Comparison of ENCODE assay signal across 8 mouse cellular contexts in the genomic region with DNA sequence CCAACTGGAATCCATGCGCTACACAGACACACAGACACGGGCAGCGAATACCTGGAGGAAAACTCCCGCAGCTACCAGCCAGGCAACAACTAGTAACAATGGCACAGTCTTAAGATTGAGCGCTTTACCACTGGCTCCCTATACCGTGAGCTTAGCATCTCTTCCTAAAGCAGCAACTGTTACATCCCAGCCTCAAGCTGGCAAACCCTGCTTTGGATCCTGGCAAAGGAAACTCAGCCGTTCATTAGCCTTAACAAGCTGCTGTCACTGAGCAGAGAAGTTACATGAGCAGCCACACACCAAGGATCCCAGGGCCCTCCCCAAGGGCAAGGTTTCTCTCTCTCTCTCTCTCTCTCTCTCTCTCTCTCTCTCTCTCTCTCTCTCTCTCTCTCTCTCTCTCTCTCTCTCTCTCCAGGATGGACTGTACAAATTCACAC. TPM values are rescaled to one million over a fixed set of nuclear protein-coding genes. Genes with fewer than 3 reads are reported as not detected.
A peak's percentile ranks its signal among the peaks of the same experiment; 100 is the strongest.
DNase-seq lines count a peak whose midpoint lies in the region; ATAC-seq lines count a peak whose summit lies in the region.

No protein-coding gene starts in this region.

- 14% methylated on average over 7 of the region's 7 CpGs for WGBS in kidney, embryonic 14.5 days
- WGBS in liver, embryonic 13.5 days (ENCODE audit: insufficient replicate concordance) = 36% methylated on average over 7 of the region's 7 CpGs
- 11% methylated on average over 7 of the region's 7 CpGs for WGBS in neural tube, embryonic 15.5 days

- no peaks in the 10 kb centered on the region for H3K36me3 ChIP-seq in kidney, embryonic 14.5 days (ENCODE audit: control insufficient read depth, insufficient read depth, low read length)
- H3K36me3 ChIP-seq in liver, embryonic 13.5 days = no peaks in the 10 kb centered on the region
- no peaks in the 10 kb centered on the region for H3K36me3 ChIP-seq in neural tube, embryonic 15.5 days

- H3K27me3 ChIP-seq in kidney, embryonic 14.5 days (ENCODE audit: control insufficient read depth, insufficient read depth, low read length) = no peaks in the 10 kb centered on the region
- peaks cover 17% of the 10 kb centered on the region for H3K27me3 ChIP-seq in liver, embryonic 13.5 days
- no peaks in the 10 kb centered on the region for H3K27me3 ChIP-seq in neural tube, embryonic 15.5 days (replicated peaks)

- H3K4me3 ChIP-seq in kidney, embryonic 14.5 days (ENCODE audit: low read length) = peak overlapping the region; percentile 85
- peak overlapping the region; percentile 77 for H3K4me3 ChIP-seq in liver, embryonic 13.5 days (replicated peaks)
- peak overlapping the region; percentile 73 for H3K4me3 ChIP-seq in neural tube, embryonic 15.5 days (replicated peaks)

- no peak for ATAC-seq in kidney, embryonic 14.5 days (ENCODE audit: low FRiP score, low TSS enrichment)
- no peak for ATAC-seq in liver, embryonic 13.5 days (ENCODE audit: low read depth)
- no peak for ATAC-seq in neural tube, embryonic 15.5 days (ENCODE audit: low FRiP score)
- no peak for ATAC-seq in monocyte, adult 5-6 weeks (replicated peaks; ENCODE audit: insufficient number of reproducible peaks, low FRiP score, low TSS enrichment, poor library complexity, severe bottlenecking)

- H3K27ac ChIP-seq in kidney, embryonic 14.5 days (ENCODE audit: low read depth, low read length) = peak overlapping the region; percentile 100
- peak overlapping the region; percentile 72 for H3K27ac ChIP-seq in liver, embryonic 13.5 days
- peak overlapping the region; percentile 100 for H3K27ac ChIP-seq in neural tube, embryonic 15.5 days (replicated peaks)

- DNase-seq in ovary, postnatal 36 days (ENCODE audit: low spot score) = peak; percentile 12
- no peak for DNase-seq in ovary, postnatal 10 days (ENCODE audit: low spot score)
- DNase-seq in embryo, embryonic 11 days = peak; percentile 48
- peak; percentile 50 to 56 for DNase-seq in heart, adult 9 months (ENCODE audit: low spot score in 2 of 2)
- DNase-seq in liver, embryonic 13.5 days = no peak

- peak overlapping the region; percentile 76 for H3K4me2 ChIP-seq in kidney, embryonic 14.5 days (replicated peaks; ENCODE audit: low read depth, low read length)
- peak overlapping the region; percentile 94 for H3K4me2 ChIP-seq in liver, embryonic 13.5 days
- peak overlapping the region; percentile 71 for H3K4me2 ChIP-seq in neural tube, embryonic 15.5 days

- peak overlapping the region; percentile 84 for H3K9ac ChIP-seq in kidney, embryonic 14.5 days (ENCODE audit: low read depth, low read length)
- peak overlapping the region; percentile 68 for H3K9ac ChIP-seq in liver, embryonic 13.5 days
- H3K9ac ChIP-seq in neural tube, embryonic 15.5 days (replicated peaks) = peak overlapping the region; percentile 82

- no peaks in the 10 kb centered on the region for H3K9me3 ChIP-seq in kidney, embryonic 14.5 days (ENCODE audit: control insufficient read depth, low read length)
- no peaks in the 10 kb centered on the region for H3K9me3 ChIP-seq in liver, embryonic 13.5 days (replicated peaks)
- no peaks in the 10 kb centered on the region for H3K9me3 ChIP-seq in neural tube, embryonic 15.5 days (replicated peaks)

- peaks cover 17% of the 10 kb centered on the region; the same call in 1 of the 2 replicates for H3K4me1 ChIP-seq in kidney, embryonic 14.5 days (ENCODE audit: control insufficient read depth, insufficient read depth, low read length)
- H3K4me1 ChIP-seq in liver, embryonic 13.5 days (replicated peaks) = peaks cover 34% of the 10 kb centered on the region
- peaks cover 46% of the 10 kb centered on the region for H3K4me1 ChIP-seq in neural tube, embryonic 15.5 days

RNA-seq across cellular contexts. Expression of gene Klf7, which starts 2.7 kb away (rescaled TPM):
- polyA plus RNA-seq in kidney, embryonic 14.5 days (2014; fragmentation: Nextera tagmentation; extraction: Ambion mirVana) = 18.1 and 21.0 TPM in 2 replicates
- polyA plus RNA-seq in liver, embryonic 13.5 days (2015; fragmentation: Nextera tagmentation; extraction: Ambion mirVana) = 5.6 and 7.3 TPM in 2 replicates
- 69.6 and 82.2 TPM in 2 replicates for polyA plus RNA-seq in neural tube, embryonic 15.5 days (2015; fragmentation: Nextera tagmentation; extraction: Ambion mirVana)
- 15.9 to 26.0 TPM (median 19.5 TPM) in 3 replicates for total RNA-seq in monocyte, adult 5-6 weeks (2017)

Comparison
In these comparisons a context has a peak if more than half of its experiments do, and no peak if none do; other contexts are left out.
1. DNase-seq: peak in ovary, postnatal 36 days (single experiment), embryo, embryonic 11 days (single experiment) and heart, adult 9 months (2 of 2); none in ovary, postnatal 10 days (single experiment) and liver, embryonic 13.5 days (single experiment).
2. Peak in every context shown above with its lines, with median percentiles within 50 percentile points of each other: H3K27ac ChIP-seq, H3K4me2 ChIP-seq, H3K4me3 ChIP-seq and H3K9ac ChIP-seq.